Mouse (Mus musculus) yolk sac, embryonic 10.5 days (tissue): Measurements from ENCODE around the gene Olfr466.

Experiments
- DNase-seq: peaks from one replicate; pipeline ENCODE4 v3.0.0-alpha.2; 2017; ENCODE audit warnings: low spot score

Olfr466 gene

GRCm38 (mm10) chr13:65149940-65150339, at the start of gene Olfr466:
TSS of gene Olfr466 (plus strand) at chr13:65150240.
- no peak for DNase-seq

GRCm38 (mm10) chr13:65100678-65101077, 49.4 kb upstream of the Olfr466 start:
- no peak for DNase-seq

- DNase-seq = no peak
Measured at GRCm38 (mm10) chr13:65101232-65101631, 48.8 kb upstream of the Olfr466 start.

GRCm38 (mm10) chr13:65111961-65112360, 38.1 kb upstream of the Olfr466 start:
- peak; percentile 32 for DNase-seq

GRCm38 (mm10) chr13:65112459-65113110, 37.5 kb upstream of the Olfr466 start, which contains the start of gene Mfsd14b:
TSS of gene Mfsd14b (minus strand) at chr13:65112975.
- DNase-seq = peak; percentile 92

GRCm38 (mm10) chr13:65113239-65113638, 36.8 kb upstream of the Olfr466 start:
- peak; percentile 2 for DNase-seq

- no peak for DNase-seq
Measured at GRCm38 (mm10) chr13:65120984-65121383, 29.1 kb upstream of the Olfr466 start.

- no peak for DNase-seq
Measured at GRCm38 (mm10) chr13:65122111-65122510, 27.9 kb upstream of the Olfr466 start.

GRCm38 (mm10) chr13:65127063-65127847, 22.8 kb upstream of the Olfr466 start:
- DNase-seq = no peak

- no peak for DNase-seq
Measured at GRCm38 (mm10) chr13:65137789-65138188, 12.3 kb upstream of the Olfr466 start, which contains the start of gene Olfr465-ps1. TSS of gene Olfr465-ps1 (plus strand) at chr13:65138089.

- no peak for DNase-seq
Measured at GRCm38 (mm10) chr13:65174102-65174501, 24.1 kb downstream of the Olfr466 start.

GRCm38 (mm10) chr13:65175734-65176471, 25.9 kb downstream of the Olfr466 start:
- DNase-seq = peak; percentile 26

GRCm38 (mm10) chr13:65176472-65177091, 26.5 kb downstream of the Olfr466 start:
- DNase-seq = no peak

- no peak for DNase-seq
Measured at GRCm38 (mm10) chr13:65200667-65201066, 50.6 kb downstream of the Olfr466 start.
